Mouse (Mus musculus) cerebellum, adult 2 months (tissue): Measurements from ENCODE around the gene Lad1. TPM values are rescaled to one million over a fixed set of nuclear protein-coding genes. Genes with fewer than 3 reads are reported as not detected.
A peak's percentile ranks its signal among the peaks of the same experiment; 100 is the strongest.

Experiments
- DNase-seq, 2 experiments: peaks; one replicate each; pipeline ENCODE4 v3.0.0; 2021
- H3K27ac ChIP-seq: fragments of 200-500 bp; 2 replicates; pipeline ENCODE4 v1.5.1; 2012; ENCODE audit warnings: low read length, control low read depth, inconsistent platforms; ENCODE audit not compliant: insufficient read depth
- H3K27me3 ChIP-seq: fragments of 200-500 bp; 2 replicates; pipeline ENCODE4 v1.6.1; 2012; ENCODE audit warnings: inconsistent platforms, mild to moderate bottlenecking, low read length, moderate library complexity; ENCODE audit not compliant: control insufficient read depth, insufficient read depth
- H3K4me1 ChIP-seq: fragments of 200-500 bp; 2 replicates; pipeline ENCODE4 v1.6.1; 2011; ENCODE audit warnings: low read length; ENCODE audit not compliant: control insufficient read depth, insufficient read depth
- H3K4me3 ChIP-seq: fragments of 200-500 bp; replicated peaks from 2 replicates; pipeline ENCODE3; 2011; ENCODE audit warnings: mild to moderate bottlenecking, low read depth, low read length, control low read depth; ENCODE audit not compliant: insufficient read depth
- CTCF ChIP-seq: fragments of 200-500 bp; IDR thresholded peaks from 2 replicates; pipeline ENCODE4 v1.5.1; 2011; ENCODE audit warnings: low read depth, mild to moderate bottlenecking, control low read depth, low read length, moderate library complexity, borderline replicate concordance; ENCODE audit not compliant: insufficient read depth
- POLR2A ChIP-seq: fragments of 200-500 bp; IDR thresholded peaks from 2 replicates; pipeline ENCODE4 v1.6.1; 2011; ENCODE audit warnings: low read length, control low read depth, borderline replicate concordance; ENCODE audit not compliant: insufficient read depth
- WGBS: fragments of 180-500 bp; shearing (Covaris S2); methylation state at CpG from one replicate; pipeline ENCODE4 v1.1.7; 2018; 5-methylcytosine and 5-hydroxymethylcytosine counted together
- polyA plus RNA-seq: library from polyadenylated mRNA; depleted of rRNA; stranded (reverse); fragments of >200 nt; gene quantifications from 2 replicates; pipeline ENCODE4 v1.2.3, GENCODE M21; 2012

Lad1 gene
- polyA plus RNA-seq, 1 experiment = 1.2 TPM

DNA sequence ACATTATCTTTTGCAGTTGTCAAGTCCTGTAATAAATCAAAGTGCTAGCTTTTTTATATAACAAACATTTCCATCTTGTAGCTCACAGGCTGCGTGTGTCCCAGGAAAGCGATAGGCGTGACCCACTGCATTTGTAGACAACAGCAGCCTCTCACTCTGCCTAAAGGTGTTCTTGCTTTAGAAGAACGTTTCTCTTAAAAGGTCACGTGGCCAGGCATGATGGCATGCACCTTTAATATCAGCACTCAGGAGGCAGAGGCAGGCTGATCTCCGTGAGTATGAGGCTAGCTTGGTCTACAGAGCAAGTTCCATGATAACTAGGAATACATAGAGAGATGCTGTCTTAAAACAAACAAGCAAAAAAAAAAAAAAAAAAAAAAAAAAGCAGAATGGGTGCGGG, 40.1 kb downstream of the Lad1 start:
- Histone ChIP-seq H3K4me1 (no peaks in the 10 kb centered on the region), H3K27me3 (no peaks in the 10 kb centered on the region), H3K4me3 (no peak overlapping the region), H3K27ac (no peak overlapping the region)
- no peak for TF ChIP-seq POLR2A
- TF ChIP-seq CTCF = no peak
- WGBS = 93% methylated on average over 7 of the region's 7 CpGs
- no peak for DNase-seq

DNA sequence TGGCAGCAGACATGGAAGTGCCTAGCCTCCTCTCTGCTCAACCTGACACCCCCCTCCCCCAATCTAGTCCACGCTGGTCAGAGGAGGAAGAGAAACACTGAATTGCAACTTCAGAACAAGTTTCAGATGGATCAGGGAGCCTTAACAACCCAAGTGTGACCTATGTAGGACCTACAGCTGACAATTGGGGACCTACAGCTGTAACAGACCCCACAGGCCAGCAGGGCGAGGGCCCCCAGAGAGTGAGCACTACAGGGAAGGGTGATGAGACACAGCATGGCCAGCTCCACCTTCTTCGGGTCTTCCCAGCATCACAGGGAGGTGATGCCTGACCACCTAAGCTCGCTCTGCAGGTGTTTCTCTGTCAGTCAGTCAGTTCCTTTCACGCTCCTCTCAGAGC, 42.7 kb downstream of the Lad1 start:
- Histone ChIP-seq H3K4me1 (no peaks in the 10 kb centered on the region), H3K4me3 (no peak overlapping the region), H3K27me3 (no peaks in the 10 kb centered on the region), H3K27ac (no peak overlapping the region)
- TF ChIP-seq POLR2A (no peak), CTCF (no peak)
- 74% methylated on average over 5 of the region's 5 CpGs for WGBS
- DNase-seq = no peak

DNA sequence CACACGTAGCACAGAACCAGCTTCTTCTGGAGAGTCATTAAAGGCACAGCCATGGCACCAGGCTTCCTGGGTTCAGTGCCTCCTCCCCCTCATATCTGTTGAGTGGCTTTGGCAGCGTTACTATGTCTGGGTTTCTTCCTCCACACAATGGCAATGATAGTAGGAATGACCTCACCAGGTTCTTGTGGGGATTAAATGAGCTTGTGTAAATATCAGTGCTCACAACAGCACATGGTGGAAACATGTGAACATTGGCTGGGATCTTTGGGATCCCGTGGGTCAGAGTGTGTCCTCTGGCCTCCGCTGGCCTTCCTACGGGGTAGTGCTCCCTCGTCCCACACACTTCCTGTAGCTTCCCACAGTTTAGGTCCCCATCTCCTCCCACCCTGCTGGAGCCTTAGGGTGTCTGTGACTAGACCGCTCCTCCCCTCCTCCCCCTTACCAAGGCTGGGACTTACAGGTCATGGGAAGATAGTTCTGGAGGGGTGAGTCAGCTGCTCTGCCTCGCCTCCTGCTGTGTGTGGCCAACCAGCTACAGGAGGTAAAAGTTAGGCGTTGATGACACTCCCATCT, 43.7 kb downstream of the Lad1 start:
- TF ChIP-seq CTCF = no peak
- no peak for TF ChIP-seq POLR2A
- no peak for DNase-seq
- no peaks in the 10 kb centered on the region for H3K27me3 ChIP-seq
- H3K27ac ChIP-seq = no peak overlapping the region
- 72% methylated on average over 9 of the region's 9 CpGs for WGBS
- no peaks in the 10 kb centered on the region for H3K4me1 ChIP-seq
- H3K4me3 ChIP-seq = no peak overlapping the region

DNA sequence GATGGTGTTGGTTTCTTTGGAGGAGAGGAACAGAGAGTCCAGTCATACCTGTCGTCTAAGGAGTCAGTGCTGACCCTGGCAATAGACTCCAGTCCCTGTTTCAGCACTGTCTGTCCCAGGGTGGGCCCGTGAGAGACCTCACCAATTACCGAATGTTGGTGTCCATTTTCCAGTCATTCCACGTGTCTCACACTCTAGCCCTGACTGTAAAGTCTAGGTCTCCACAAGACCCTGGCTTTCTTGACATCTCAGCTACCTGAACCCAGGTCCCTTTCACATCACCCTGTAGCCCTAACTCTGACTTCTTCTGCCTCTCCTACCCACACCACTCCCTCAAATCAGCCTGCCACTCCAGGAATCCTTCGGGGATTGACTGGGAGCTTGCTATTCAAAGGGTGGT, 44.2 kb downstream of the Lad1 start:
- Histone ChIP-seq H3K27ac (no peak overlapping the region), H3K27me3 (no peaks in the 10 kb centered on the region), H3K4me3 (no peak overlapping the region), H3K4me1 (no peaks in the 10 kb centered on the region)
- WGBS = 82% methylated on average over 5 of the region's 5 CpGs
- TF ChIP-seq POLR2A = no peak
- no peak for TF ChIP-seq CTCF
- DNase-seq = no peak

DNA sequence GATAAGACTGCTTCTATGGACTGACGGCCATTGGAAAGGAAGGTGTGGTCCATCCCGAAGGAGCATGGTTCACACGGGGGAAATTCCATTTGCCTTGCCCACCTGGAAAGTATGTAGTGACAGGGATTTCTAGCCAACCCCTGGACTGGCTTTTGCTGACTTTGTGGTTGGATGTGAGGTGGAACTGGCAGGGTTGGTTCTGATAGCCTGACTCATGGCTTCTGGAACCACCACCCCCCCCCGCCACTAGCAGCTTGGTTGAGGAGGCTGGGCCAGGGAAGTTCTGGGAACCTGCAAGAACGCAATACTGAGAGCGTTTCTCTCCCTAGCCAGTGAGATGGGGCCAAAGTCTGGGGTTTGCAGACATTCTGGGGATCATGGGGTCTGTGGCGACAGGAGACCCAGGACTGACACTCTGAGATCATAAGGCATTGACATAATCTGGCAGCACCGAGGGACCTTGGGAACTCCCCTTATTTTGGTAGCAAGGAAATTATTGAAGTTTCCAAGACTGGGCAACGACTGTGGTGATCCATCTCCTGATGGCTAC, 45.5 kb downstream of the Lad1 start:
- H3K4me3 ChIP-seq = no peak overlapping the region
- DNase-seq = no peak
- no peak overlapping the region for H3K27ac ChIP-seq
- WGBS = 85% methylated on average over 9 of the region's 9 CpGs
- no peaks in the 10 kb centered on the region for H3K27me3 ChIP-seq
- H3K4me1 ChIP-seq = no peaks in the 10 kb centered on the region
- TF ChIP-seq CTCF (no peak), POLR2A (no peak)

DNA sequence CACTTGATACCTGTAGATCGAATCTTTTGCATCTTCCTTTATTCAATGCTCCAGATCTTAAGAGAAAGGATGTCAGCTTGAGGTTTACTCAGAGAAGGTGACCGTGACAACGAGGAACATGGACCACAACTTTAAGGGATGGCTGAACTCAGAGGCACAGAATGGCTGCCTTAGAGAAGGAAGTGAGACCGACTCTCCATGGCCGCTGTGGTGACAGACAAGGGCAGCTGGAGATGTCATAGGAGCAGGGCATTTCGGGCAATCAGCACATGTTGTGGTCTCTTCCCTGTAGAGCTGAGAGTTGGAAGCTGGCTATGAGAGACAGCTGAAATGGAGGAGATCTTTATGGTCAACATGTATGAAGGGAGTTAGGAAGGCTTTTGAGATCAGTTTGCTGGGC, 46.4 kb downstream of the Lad1 start:
- no peaks in the 10 kb centered on the region for H3K27me3 ChIP-seq
- WGBS = 84% methylated on average over 6 of the region's 6 CpGs
- no peak overlapping the region for H3K4me3 ChIP-seq
- no peak for DNase-seq
- no peak overlapping the region for H3K27ac ChIP-seq
- H3K4me1 ChIP-seq = no peaks in the 10 kb centered on the region
- TF ChIP-seq POLR2A (no peak), CTCF (no peak)

DNA sequence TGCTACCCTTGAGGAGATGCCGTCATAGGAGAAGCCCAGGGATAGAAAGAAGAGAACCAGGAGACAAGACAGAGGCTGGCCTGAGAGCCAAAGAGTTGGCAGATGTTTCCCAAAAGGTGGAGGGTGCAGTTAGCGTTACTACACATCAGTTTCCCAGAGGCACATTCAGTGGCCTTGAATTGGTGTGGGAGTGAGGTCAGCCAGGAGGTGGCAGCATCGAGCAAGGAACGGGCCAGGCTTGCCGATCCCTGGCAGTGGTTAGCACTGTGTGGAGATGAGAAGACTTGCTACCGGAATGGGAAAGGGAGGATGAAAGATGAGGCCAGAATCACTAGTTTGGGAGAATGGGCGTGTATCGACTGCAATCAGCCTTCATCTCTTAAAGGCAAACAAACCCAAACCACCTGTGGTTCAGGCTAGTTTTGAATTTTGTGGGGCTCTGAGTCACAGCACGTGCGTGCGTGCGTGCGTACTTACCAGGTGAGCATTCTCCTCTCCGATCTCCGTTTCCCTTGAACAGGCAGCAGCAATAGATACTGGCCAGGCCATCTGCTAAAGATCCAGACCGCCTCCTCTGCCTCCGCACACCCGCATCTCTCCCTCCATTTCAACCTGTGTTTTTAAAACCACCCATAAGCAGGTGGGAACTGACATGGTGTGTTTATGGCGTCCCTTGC, 47.3 kb downstream of the Lad1 start:
- WGBS = 56% methylated on average over 19 of the region's 19 CpGs
- TF ChIP-seq POLR2A = no peak
- peak; percentile 99 for TF ChIP-seq CTCF
- H3K4me3 ChIP-seq = no peak overlapping the region

DNA sequence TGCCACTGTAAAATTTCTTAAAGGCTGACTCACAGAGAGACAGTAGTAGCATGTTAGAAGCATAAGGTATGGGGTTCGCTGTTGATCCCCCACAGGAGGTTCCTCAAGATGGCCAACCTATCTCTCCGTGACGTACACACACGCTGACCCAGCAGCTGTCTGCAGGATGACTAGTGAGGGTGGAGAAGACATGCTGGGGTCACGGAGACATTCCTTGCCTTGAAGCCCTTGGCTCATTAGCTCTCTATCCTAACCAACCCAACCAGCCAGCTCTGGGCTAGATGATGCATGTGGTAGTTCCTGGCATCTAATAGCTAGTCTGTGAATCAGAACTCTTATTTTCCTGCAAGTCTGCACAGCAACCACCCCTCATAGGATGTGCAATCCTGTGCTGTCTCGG, 50.2 kb downstream of the Lad1 start:
- no peak for TF ChIP-seq POLR2A
- TF ChIP-seq CTCF = no peak
- Histone ChIP-seq H3K27ac (no peak overlapping the region), H3K27me3 (no peaks in the 10 kb centered on the region), H3K4me1 (no peaks in the 10 kb centered on the region), H3K4me3 (no peak overlapping the region)
- no peak for DNase-seq
- WGBS = 90% methylated on average over 6 of the region's 6 CpGs

More for the DNA sequence above, 47.3 kb downstream of the Lad1 start:
- no peak overlapping the region for H3K27ac ChIP-seq
- H3K4me1 ChIP-seq = no peaks in the 10 kb centered on the region
- peak; percentile 74 to 86 for DNase-seq
- H3K27me3 ChIP-seq = no peaks in the 10 kb centered on the region
